Mouse (Mus musculus) cortical plate, adult 2 months (tissue): ENCODE measurements at regions not wholly inside any gene's neighbourhood (a gene's known extent, or its start where the extent isn't known, plus 50 kb on each side); places are given as distances from the start of the nearest gene placed in this dataset.
A peak's percentile ranks its signal among the peaks of the same experiment; 100 is the strongest.

Experiments used
- H3K27ac ChIP-seq: fragments of 200-500 bp; 2 replicates; pipeline ENCODE4 v1.5.1; 2012; ENCODE audit warnings: low read length, control low read depth, inconsistent platforms; ENCODE audit not compliant: insufficient read depth
- H3K4me1 ChIP-seq: fragments of 200-500 bp; 2 replicates; pipeline ENCODE4 v1.6.1; 2011; ENCODE audit warnings: low read length; ENCODE audit not compliant: control insufficient read depth, insufficient read depth
- H3K4me3 ChIP-seq: fragments of 200-500 bp; 2 replicates; pipeline ENCODE4 v1.5.1; 2011; ENCODE audit warnings: mild to moderate bottlenecking, low read length, control low read depth; ENCODE audit not compliant: insufficient read depth
- CTCF ChIP-seq: fragments of 200-500 bp; IDR thresholded peaks from 2 replicates; pipeline ENCODE4 v1.5.1; 2011; ENCODE audit warnings: mild to moderate bottlenecking, control low read depth, low read length; ENCODE audit not compliant: insufficient read depth; ENCODE audit errors: extremely low read depth
- POLR2A ChIP-seq: fragments of 200-500 bp; IDR thresholded peaks from 2 replicates; pipeline ENCODE4 v1.6.1; 2011; ENCODE audit warnings: mild to moderate bottlenecking, low read length, control low read depth; ENCODE audit not compliant: insufficient read depth; ENCODE audit errors: extremely low read depth

GRCm38 (mm10) chr11:18163156-18164024 lies 209.7 kb upstream of the Etaa1 start:
- Histone ChIP-seq H3K27ac (no peak overlapping the region), H3K4me1 (no peaks in the 10 kb centered on the region), H3K4me3 (no peak overlapping the region)
- TF ChIP-seq POLR2A, result no peak
- TF ChIP-seq CTCF, result no peak

- no peak overlapping the region for H3K27ac ChIP-seq
- TF ChIP-seq CTCF, result no peak
- no peak for TF ChIP-seq POLR2A
- H3K4me1 ChIP-seq, result no peaks in the 10 kb centered on the region
- no peak overlapping the region for H3K4me3 ChIP-seq
Observed at GRCm38 (mm10) chr11:18156506-18156905, 202.8 kb upstream of the Etaa1 start.

- Histone ChIP-seq H3K4me1 (no peaks in the 10 kb centered on the region), H3K4me3 (no peak overlapping the region), H3K27ac (no peak overlapping the region)
- TF ChIP-seq CTCF (peak; percentile 37; the same call in 1 of the 2 replicates), POLR2A (no peak)
Observed at GRCm38 (mm10) chr11:18151788-18152563, 198.3 kb upstream of the Etaa1 start.

GRCm38 (mm10) chr11:18151369-18151768 lies 197.7 kb upstream of the Etaa1 start:
- no peak overlapping the region for H3K4me3 ChIP-seq

GRCm38 (mm10) chr11:18127488-18127887 lies 173.8 kb upstream of the Etaa1 start:
- Histone ChIP-seq H3K4me3 (no peak overlapping the region), H3K27ac (no peak overlapping the region), H3K4me1 (no peaks in the 10 kb centered on the region)
- TF ChIP-seq CTCF (no peak), POLR2A (no peak)

More at GRCm38 (mm10) chr11:18151369-18151768, 197.7 kb upstream of the Etaa1 start:
- Histone ChIP-seq H3K4me1 (no peaks in the 10 kb centered on the region), H3K27ac (no peak overlapping the region)
- TF ChIP-seq CTCF (no peak), POLR2A (no peak)

GRCm38 (mm10) chr11:18123031-18123430 lies 169.4 kb upstream of the Etaa1 start:
- no peak overlapping the region for H3K4me3 ChIP-seq
- no peak overlapping the region for H3K27ac ChIP-seq
- no peaks in the 10 kb centered on the region for H3K4me1 ChIP-seq
- no peak for TF ChIP-seq CTCF
- TF ChIP-seq POLR2A, result no peak

- TF ChIP-seq CTCF (no peak), POLR2A (no peak)
- H3K27ac ChIP-seq, result no peak overlapping the region
- H3K4me3 ChIP-seq, result no peak overlapping the region
- no peaks in the 10 kb centered on the region for H3K4me1 ChIP-seq
Observed at GRCm38 (mm10) chr11:18122616-18123015, 168.9 kb upstream of the Etaa1 start.

- no peaks in the 10 kb centered on the region for H3K4me1 ChIP-seq
- no peak overlapping the region for H3K4me3 ChIP-seq
- H3K27ac ChIP-seq, result no peak overlapping the region
- no peak for TF ChIP-seq CTCF
- no peak for TF ChIP-seq POLR2A
Observed at GRCm38 (mm10) chr11:18115693-18116450, 162.2 kb upstream of the Etaa1 start.

- H3K4me3 ChIP-seq, result no peak overlapping the region
- TF ChIP-seq POLR2A (no peak), CTCF (no peak)
- H3K27ac ChIP-seq, result no peak overlapping the region
- H3K4me1 ChIP-seq, result no peaks in the 10 kb centered on the region
Observed at GRCm38 (mm10) chr11:18102841-18103240, 149.2 kb upstream of the Etaa1 start.
